Mouse (Mus musculus) thymus, postnatal 4 days (tissue): ENCODE results near the gene Dcun1d3.

Source experiments
- DNase-seq: peaks from one replicate; pipeline ENCODE4 v3.0.0; 2021

Dcun1d3 gene

DNA sequence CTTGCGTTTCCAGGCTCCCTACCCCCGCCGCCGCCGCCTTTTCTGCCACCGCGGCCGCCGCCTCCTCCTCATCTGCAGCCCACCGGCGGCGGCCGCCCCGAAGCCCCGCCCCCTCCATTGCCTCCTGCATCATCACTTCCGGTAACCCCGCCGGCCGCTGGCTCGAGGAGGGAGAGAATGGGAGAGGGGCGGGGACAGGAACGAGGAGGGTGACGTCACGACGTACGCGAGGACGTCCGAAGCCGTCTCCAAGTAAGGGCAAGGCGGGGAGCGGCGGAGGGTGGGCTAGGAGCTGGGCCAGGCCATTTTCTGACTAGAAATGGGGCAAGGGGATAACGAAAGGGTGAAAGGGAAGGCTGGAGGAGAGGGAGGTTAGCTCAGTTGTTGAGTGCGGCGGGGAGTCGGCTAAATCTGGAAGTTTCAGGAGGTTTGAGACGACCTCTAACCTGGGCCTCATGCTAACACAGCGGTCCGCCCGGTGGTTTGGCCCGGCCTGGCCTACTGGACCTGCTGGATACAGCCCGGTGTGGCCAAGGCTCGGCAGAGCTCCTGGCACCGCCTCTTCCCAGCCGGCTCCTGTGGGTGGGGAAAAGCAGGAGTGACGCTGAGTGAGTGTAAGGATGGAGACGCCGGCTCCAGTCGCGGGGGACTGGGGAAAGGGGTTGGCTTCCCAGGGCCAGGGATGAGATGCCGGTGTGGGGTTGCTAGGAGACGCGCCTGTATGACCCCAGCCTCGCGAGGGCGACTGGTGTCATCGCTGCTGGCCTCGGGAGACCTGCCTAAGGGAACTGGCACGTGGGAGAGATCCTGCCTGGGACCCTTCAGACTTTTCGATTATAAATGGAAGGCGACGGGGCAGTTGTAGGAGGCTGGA is at the start of gene Dcun1d3, which contains the start of gene Lyrm1:
Dcun1d3 (minus strand) TSS at position 660 of the 874 bp plus-strand sequence.
Lyrm1 (plus strand) TSS at position 223 of the 874 bp plus-strand sequence.
- peak; percentile 98 for DNase-seq

DNA sequence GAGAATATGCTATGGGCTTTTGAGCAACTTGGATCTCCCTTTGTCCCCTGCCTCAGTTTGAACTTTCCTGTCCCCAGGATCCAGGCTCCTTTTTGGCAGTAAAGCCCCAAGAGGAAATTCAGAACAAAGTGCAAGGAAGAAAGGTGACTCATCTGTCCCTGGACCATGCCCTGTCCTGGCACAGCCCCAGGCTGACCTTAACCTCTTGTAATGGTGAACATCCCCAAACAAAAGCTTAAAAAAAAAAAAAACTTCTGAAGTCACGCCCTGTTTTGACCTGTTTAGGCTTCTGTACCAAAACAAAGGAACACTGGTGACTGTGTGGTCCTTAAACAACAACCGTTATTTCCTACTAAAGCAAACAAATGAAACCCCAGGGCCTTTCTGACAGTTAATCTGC is 45.5 kb upstream of the Dcun1d3 start:
- no peak for DNase-seq

- DNase-seq: no peak
These were observed 40.9 kb upstream of the Dcun1d3 start for GRCm38 (mm10) chr7:119937036-119937435.

DNA sequence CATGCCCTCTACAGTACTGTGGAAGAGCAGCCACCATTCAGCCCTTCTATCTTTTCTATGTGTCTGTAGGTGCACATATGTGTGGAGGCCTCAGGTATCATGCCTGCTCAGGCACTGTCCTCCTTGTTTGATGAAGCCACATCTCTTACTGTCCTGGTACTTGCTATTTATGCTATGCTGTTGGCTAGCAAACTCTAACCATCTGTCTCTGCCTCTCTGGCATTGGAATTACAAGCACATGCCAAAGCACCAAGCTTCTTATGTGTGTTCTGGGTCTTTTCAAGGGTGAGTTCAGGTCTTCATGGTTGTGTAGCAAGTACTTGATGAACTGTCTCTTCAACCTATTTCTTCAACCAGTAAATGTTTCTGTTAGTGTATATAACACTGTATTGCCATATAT is 40.2 kb upstream of the Dcun1d3 start:
- DNase-seq: no peak

GRCm38 (mm10) chr7:119928783-119929440 is 32.8 kb upstream of the Dcun1d3 start:
- no peak for DNase-seq

- DNase-seq: no peak
These were observed 25.0 kb upstream of the Dcun1d3 start for GRCm38 (mm10) chr7:119921054-119921453.

GRCm38 (mm10) chr7:119920457-119920856 is 24.4 kb upstream of the Dcun1d3 start:
- no peak for DNase-seq

GRCm38 (mm10) chr7:119911727-119912126 is 15.6 kb upstream of the Dcun1d3 start:
- no peak for DNase-seq

DNA sequence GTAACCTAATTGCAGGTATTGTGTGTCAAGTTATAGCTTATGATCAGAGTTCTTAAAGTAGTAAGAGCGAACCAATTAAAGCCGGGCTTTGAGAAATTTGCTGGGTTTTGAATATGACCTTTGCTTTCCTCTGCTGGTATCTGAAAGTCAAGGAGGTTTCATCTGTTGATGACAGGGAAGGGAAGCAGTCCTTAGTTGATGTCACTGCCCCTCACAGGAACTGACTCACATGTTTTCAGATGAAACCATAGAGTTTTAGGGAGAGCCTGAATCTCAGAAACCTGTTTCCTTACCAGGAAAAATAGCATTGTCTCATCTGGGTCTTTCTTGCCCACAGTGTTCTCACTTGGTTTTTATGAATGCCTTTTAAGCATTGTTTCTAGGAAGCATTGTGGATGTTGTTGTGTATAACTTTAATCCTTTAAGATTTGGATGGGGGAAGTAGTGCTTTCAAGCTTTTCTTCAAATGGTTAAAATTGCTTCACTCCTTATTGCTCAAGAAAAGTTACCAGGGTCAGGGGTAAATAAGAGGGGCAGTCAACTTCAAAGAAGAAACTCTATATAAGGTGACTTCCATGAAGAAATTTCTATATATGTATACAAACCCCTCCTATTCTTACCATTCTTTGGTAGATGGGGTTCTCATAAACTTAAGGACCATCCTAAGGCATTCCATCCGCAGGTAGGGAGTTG is 10.6 kb upstream of the Dcun1d3 start:
- no peak for DNase-seq

DNA sequence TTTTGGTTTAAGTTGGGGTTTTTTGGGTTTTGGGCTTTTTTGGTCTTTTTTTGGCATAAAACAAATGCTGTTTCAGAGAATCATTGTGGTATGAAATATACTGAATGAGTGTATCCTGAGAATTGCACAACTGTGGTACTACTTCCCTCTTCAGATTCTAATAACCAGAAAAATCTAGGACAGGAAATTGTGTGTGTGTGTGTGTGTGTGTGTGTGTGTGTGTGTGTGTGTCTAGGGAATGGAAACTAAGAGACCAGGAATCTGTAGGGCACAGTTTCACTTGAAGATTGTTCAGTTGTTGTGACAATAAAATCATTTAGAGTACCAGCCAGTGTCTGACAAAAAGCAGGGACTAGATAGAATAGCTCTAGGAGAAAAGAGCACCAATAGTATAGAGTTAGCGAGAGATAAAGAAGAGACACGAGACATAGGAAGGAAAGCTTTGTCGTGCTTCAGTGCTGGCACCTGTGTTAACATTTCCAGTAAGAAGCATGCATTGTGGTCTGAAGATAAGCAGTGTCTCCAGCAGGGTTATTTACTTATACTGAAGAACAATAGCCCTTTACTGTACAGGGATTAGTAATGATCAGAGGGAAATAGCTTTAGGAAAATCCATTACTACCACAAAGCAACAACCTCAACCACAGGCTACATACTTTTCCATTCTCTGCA is 3.4 kb upstream of the Dcun1d3 start:
- no peak for DNase-seq

- no peak for DNase-seq
These were observed 2.3 kb upstream of the Dcun1d3 start for GRCm38 (mm10) chr7:119898247-119898856.

DNA sequence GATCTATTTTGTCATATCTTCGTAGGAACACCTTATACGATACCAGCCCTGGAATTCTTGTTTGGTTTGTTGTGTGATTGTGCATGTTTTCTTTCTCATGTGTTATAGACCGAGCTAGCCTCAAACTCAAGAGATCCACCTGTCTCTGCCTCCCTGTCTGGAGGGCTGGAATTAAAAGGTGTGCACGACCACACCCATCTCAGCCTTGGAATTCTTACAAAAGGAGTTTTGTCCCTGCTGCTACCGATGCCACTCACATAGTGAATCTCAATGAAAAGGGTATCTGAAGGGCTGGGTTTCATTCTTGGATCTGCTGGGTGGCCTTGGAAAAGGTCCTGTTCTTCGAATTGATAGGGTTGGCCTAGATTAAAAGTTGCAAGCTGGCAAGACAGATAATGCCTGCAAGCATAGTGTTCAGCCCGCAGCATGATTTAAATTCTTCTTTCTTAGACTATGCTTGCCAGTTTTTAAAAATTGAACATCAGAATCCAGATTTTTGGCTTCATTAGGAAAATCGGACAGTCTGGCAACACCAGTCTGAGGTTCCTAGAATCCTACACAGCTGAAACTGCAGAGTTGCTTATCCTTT is 1.5 kb upstream of the Dcun1d3 start:
- DNase-seq: no peak

- DNase-seq: no peak
These were observed 1.1 kb downstream of the Dcun1d3 start for GRCm38 (mm10) chr7:119894818-119895544.

GRCm38 (mm10) chr7:119892742-119893141 is 3.4 kb downstream of the Dcun1d3 start:
- DNase-seq: no peak

DNA sequence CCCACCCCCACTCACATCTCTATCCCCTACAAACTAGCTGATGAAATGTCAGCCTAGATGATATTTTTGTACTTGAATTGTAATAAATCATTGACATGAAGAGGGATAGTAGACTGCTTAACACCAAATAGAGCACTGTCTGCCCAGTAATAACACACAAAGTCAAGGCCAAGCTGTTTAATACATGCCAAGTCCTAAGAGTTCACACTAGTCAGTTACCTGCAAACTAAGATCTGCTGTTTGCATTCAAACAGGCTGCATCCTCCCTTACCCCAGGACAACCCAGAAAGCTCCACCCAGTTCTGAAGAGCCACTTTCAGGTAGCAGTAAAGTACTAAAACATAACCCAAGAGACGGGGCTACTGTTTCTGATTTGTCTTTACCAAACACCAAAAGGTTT is 3.9 kb downstream of the Dcun1d3 start:
- no peak for DNase-seq

DNA sequence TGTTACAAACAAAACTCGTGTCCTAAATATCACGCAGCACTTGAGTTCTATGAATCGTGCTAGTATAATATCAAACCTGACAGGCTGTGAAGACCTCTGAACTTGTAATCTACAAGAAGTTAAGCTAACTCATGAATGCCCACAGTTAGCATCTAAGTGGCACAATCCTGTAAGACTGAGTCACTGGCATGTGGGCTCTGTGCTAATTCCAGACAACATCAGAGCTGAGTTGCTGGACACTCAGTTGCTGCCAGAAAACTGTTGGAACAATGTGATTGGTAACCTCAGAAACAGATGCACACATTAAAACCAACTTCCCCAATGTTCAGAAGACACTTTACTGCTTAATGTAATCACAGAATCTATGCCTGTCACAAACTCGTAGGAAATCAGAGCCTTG is 8.2 kb downstream of the Dcun1d3 start:
- no peak for DNase-seq

DNA sequence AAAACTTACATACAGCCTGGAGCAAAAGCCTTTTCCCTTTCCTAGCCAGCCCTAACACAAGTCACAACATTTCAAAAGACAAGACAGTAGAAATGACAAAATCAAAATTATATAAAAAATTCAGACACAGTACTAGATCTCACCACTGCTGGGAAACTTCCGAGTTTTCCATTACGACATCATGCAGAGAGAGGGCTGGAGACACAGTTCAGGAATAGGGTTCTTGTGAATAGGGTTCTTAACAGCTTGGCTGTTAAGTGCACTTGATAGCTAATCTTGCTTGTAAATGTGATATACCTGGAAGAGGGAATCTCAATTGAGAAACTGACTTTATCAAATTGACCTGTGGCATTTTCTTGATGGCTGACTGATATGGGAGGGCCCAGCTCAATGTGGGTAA is 14.9 kb downstream of the Dcun1d3 start:
- no peak for DNase-seq

DNA sequence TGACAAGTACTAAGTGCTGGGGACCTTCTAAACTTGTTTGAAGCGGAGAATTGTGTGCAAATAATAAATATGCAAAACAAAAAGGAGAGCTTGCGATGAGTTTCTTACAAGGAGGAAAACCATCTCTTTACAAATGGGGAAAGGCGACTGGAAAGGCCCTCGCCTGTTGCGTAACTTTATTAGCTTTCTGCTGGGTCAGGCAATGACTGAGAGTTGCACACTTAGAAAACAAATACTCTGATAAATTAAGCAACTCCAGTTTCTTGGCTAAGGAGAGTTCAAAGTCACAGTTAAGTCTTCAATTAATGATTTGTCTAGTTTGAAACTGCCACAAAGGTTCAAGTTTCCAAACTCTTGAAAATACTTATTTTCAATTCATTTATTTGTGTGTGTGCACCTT is 15.8 kb downstream of the Dcun1d3 start:
- no peak for DNase-seq

DNA sequence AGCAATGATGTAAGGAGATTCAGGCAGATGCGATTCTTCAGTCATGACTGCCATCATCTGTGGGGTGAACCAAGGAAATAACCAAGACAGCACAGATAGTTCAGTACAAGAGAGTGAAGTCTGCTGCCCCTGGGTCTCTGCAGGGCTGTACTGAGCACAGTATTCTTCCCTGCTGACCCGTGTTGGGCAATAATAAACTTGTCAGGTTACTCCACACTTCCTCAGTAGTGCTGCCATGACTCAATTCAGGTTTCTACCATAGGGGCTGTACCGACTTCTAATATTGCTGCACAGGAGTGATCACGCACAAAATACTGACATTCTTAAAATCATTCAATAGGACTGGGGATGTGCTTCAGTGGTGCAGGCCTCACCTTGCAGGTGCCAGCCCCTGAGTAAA is 16.9 kb downstream of the Dcun1d3 start:
- no peak for DNase-seq

- DNase-seq: no peak
These were observed 20.2 kb downstream of the Dcun1d3 start for GRCm38 (mm10) chr7:119875776-119876440.

GRCm38 (mm10) chr7:119873050-119873449 is 23.0 kb downstream of the Dcun1d3 start:
- no peak for DNase-seq
